Mouse (Mus musculus) heart, embryonic 12.5 days (tissue): ENCODE results near the gene Cemip. TPM values are rescaled to one million over a fixed set of nuclear protein-coding genes. Genes with fewer than 3 reads are reported as not detected.

Experiments used
- ATAC-seq: fragments of 200-750 bp; cut with Nextera tagmentation; 2 replicates; pipeline ENCODE4 v1.8.0; 2017; ENCODE audit warnings: moderate TSS enrichment, moderate library complexity; ENCODE audit not compliant: insufficient number of reproducible peaks, low FRiP score
- H3K27ac ChIP-seq: fragments of 300-500 bp; sonication (generic); 2 replicates; pipeline ENCODE4 v1.5.1; 2016; ENCODE audit warnings: mild to moderate bottlenecking, moderate library complexity; ENCODE audit not compliant: poor library complexity, severe bottlenecking
- H3K27me3 ChIP-seq: fragments of 300-500 bp; sonication (generic); replicated peaks from 2 replicates; pipeline ENCODE4 v1.6.1; 2016; ENCODE audit warnings: mild to moderate bottlenecking, moderate library complexity
- H3K36me3 ChIP-seq: fragments of 300-500 bp; sonication (generic); 2 replicates; pipeline ENCODE4 v1.6.1; 2016; ENCODE audit warnings: mild to moderate bottlenecking, moderate library complexity
- H3K4me1 ChIP-seq: fragments of 300-500 bp; sonication (generic); replicated peaks from 2 replicates; pipeline ENCODE4 v1.6.1; 2016; ENCODE audit warnings: mild to moderate bottlenecking
- H3K4me2 ChIP-seq: fragments of 300-500 bp; sonication (generic); 2 replicates; pipeline ENCODE4 v1.6.1; 2016; ENCODE audit warnings: mild to moderate bottlenecking, moderate library complexity
- H3K4me3 ChIP-seq: fragments of 300-500 bp; sonication (generic); 2 replicates; pipeline ENCODE4 v1.5.1; 2016; ENCODE audit warnings: mild to moderate bottlenecking
- H3K9ac ChIP-seq: fragments of 300-500 bp; sonication (generic); 2 replicates; pipeline ENCODE4 v1.6.1; 2016; ENCODE audit warnings: mild to moderate bottlenecking, moderate library complexity
- H3K9me3 ChIP-seq: fragments of 300-500 bp; sonication (generic); replicated peaks from 2 replicates; pipeline ENCODE4 v1.6.1; 2016; ENCODE audit warnings: mild to moderate bottlenecking, moderate library complexity
- WGBS: fragments of 180-500 bp; shearing (Covaris S2); methylation state at CpG from one replicate; pipeline ENCODE4 v1.1.7; 2016; 5-methylcytosine and 5-hydroxymethylcytosine counted together
- polyA plus RNA-seq: library from polyadenylated mRNA; unstranded; fragments of >200 nt; fragmentation: Nextera tagmentation; extraction: Ambion mirVana; gene quantifications from 2 replicates; pipeline ENCODE4 v1.2.1, GENCODE M21; 2016

Gene Cemip
- polyA plus RNA-seq, 1 experiment from 2014 or later: 1.0 TPM

DNA sequence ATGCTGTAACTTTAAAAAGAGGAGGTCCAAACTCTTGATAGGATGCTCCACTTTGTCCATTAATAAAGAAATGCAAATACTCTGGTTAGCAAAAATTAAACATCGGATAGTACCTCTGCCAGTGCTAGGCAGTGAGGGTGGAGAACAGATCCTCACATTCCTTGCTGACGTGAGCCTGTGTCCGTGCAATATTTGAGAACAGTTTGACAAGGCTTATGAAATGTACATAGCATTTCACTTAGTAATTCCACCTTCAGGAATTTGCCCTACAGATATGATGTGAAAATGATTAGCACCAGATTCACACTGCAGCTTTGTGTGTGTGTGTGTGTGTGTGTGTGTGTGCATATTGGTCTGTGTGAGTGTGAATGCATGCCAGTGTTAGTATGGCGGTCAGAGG, 4.5 kb upstream of the Cemip start:
- H3K36me3 ChIP-seq: no peaks in the 10 kb centered on the region
- H3K4me1 ChIP-seq: peaks cover 5% of the 10 kb centered on the region
- no peak overlapping the region for H3K4me3 ChIP-seq
- 60% methylated on average over 4 of the region's 4 CpGs for WGBS
- H3K27ac ChIP-seq: no peak overlapping the region
- no peak overlapping the region for H3K4me2 ChIP-seq
- no peak for ATAC-seq
- H3K9me3 ChIP-seq: no peaks in the 10 kb centered on the region
- H3K9ac ChIP-seq: no peak overlapping the region
- H3K27me3 ChIP-seq: peaks cover 23% of the 10 kb centered on the region

DNA sequence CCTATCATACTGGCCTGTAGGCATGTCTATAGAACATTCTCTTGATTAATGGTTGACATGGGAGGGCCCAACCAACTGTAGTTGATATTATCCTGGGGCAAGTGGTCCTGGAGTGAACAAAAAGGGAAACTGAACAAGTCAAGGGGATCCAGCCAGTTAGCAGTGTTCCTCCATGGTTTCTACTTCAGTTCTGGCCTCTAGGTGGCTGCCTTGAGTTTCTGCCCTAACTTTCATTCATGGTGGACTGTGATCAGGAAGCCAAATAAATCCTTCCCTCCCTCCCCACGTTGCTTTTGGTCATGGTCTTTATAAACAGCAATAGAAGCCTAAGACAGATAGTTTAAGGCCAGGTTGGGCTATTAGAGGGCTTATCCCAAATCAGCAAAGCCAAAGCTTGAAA, 3.5 kb upstream of the Cemip start:
- Histone ChIP-seq H3K27ac (no peak overlapping the region), H3K4me2 (no peak overlapping the region), H3K9me3 (no peaks in the 10 kb centered on the region), H3K9ac (no peak overlapping the region), H3K36me3 (no peaks in the 10 kb centered on the region), H3K4me3 (no peak overlapping the region), H3K27me3 (peaks cover 33% of the 10 kb centered on the region), H3K4me1 (peaks cover 12% of the 10 kb centered on the region)
- ATAC-seq: no peak
- WGBS: 16% methylated on average over 1 of the region's 1 CpGs

DNA sequence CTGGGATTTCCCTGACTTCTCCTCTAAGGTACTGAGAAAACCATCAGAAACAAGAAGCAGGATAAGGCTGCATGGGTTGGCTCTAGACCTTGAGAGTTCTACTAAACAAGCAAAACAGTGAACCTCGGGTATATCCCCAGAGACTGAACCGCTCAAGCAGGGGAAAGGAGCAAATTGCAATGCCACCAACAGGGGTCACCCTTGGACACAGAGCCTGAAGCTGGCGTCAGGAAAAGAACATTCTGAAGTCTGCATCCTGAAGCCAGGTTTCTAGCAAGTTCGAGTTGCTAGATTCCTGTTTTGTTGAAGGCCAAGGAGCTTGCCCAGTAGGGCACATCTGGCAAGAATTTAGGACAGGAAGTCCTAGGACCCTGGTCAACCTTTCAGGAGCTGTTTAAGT, 2.7 kb upstream of the Cemip start:
- ATAC-seq: no peak
- Histone ChIP-seq H3K27me3 (peaks cover 36% of the 10 kb centered on the region), H3K4me1 (peaks cover 12% of the 10 kb centered on the region), H3K4me3 (no peak overlapping the region), H3K9ac (no peak overlapping the region), H3K4me2 (no peak overlapping the region), H3K27ac (no peak overlapping the region), H3K9me3 (no peaks in the 10 kb centered on the region), H3K36me3 (no peaks in the 10 kb centered on the region)
- 14% methylated on average over 4 of the region's 4 CpGs for WGBS

DNA sequence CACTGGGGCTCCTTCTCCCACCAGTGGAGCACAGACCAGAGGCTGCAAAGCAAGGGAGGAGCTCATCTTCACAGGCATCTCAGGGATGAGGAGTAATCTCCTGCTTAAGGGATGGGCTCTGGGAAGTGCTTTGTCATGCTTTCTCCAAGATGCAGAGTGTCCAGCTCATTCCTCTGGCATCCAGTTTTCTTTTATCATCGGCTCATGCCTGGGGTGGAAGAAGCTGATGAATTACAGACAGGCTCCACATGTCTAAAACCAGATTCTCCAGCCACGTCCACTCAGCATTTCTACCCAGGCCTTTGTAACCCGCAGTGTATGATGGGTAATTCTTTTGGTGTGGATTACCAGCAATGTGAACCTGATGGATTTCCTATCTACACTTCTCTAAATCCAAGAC, 1.9 kb upstream of the Cemip start:
- WGBS: 52% methylated on average over 3 of the region's 3 CpGs
- no peak overlapping the region for H3K27ac ChIP-seq
- H3K9me3 ChIP-seq: no peaks in the 10 kb centered on the region
- H3K36me3 ChIP-seq: no peaks in the 10 kb centered on the region
- H3K9ac ChIP-seq: no peak overlapping the region
- no peak for ATAC-seq
- peaks cover 12% of the 10 kb centered on the region for H3K4me1 ChIP-seq
- H3K4me2 ChIP-seq: no peak overlapping the region
- no peak overlapping the region for H3K4me3 ChIP-seq
- H3K27me3 ChIP-seq: peaks cover 37% of the 10 kb centered on the region

DNA sequence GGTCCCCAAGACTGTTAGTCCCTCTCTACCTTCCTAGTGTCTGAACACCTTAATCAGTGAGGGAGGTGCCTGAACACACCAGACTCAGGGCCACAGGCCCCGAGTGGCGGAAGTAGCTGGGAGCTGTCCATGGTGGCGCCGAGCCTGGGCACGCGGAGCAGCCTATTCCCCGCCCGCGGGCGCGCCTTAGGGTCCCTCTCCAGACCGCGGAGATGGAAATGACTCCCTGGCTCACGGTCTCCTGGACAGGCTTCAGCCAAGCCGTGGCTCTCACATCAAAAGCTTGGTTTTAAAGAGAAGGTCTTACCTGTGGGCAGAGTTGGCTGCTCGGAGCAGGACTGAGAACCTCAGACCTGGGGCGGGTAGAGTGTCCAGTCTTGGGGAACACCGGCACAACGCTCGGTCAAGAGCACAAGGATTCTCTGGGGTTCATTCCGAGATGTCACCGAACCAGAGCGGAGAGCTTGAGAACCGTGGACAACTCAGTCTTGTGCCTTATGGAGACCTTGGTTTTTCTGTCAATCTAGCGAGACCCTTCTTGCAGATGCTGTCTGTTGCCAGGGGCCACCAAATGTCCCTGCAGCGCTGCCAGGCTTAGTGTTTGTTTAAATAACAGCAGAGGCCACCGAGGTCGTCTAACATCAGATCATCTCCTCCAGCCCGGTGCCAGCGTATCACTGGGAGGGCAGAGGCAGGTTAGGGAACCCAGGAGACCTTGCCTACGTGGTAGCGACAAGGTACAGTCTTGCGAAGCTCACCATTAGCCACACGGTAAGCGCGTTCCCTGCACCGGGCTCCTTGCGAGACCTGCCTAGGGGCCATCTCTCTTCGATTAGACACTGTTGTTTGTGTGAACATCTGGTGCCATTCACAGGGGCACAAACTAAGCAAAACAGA, 1.0 kb downstream of the Cemip start:
- Histone ChIP-seq H3K9ac (no peak overlapping the region), H3K4me3 (peak overlapping the region; percentile 42), H3K4me2 (peak overlapping the region; percentile 73), H3K27ac (no peak overlapping the region), H3K9me3 (no peaks in the 10 kb centered on the region), H3K36me3 (no peaks in the 10 kb centered on the region), H3K27me3 (peaks cover 37% of the 10 kb centered on the region), H3K4me1 (peaks cover 12% of the 10 kb centered on the region)
- ATAC-seq: peak; percentile 53; the same call in 1 of the 2 replicates
- 6% methylated on average over 39 of the region's 39 CpGs for WGBS

DNA sequence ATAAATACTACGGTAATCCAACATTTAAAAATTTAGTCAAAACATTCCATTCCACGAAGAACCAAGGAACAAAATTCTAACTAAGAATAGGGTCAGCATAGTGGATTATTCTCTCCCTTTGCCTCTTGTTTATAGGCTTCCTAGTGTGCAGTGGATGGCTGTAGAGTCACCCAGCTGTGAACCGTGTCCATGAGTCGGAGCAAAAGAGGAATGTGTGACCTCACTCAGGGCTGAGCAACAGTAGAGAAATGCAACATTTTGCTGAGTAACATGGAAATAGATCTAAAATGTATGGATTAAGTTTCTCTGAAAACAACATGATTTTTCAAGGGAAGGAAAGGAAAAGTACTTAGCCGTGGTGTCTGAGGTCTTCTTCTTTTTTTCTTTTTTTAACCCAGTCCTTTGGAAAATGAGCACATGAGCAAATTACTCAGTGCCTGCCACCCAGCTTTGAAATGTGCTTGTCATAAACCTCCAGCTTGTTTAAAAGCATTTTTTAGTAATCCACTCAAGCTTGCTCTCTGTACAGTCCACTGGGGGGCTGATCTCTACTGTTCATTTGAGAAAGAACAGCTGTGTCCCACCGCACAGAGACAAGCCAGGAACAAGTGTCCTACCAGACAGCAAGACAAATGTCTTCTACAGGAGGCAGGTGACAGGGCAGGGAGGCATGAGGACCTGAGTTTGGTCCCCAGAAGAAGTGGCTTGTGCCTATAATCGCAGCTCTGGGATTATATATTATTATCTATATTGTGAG, 8.9 kb downstream of the Cemip start:
- Histone ChIP-seq H3K9ac (no peak overlapping the region), H3K4me1 (no peaks in the 10 kb centered on the region), H3K36me3 (no peaks in the 10 kb centered on the region), H3K27ac (no peak overlapping the region), H3K27me3 (0 out of 2 replicates have a peak, but pooled peaks cover 3% of the 10 kb centered on the region), H3K4me2 (no peak overlapping the region), H3K4me3 (no peak overlapping the region), H3K9me3 (no peaks in the 10 kb centered on the region)
- 67% methylated on average over 7 of the region's 7 CpGs for WGBS
- ATAC-seq: no peak

DNA sequence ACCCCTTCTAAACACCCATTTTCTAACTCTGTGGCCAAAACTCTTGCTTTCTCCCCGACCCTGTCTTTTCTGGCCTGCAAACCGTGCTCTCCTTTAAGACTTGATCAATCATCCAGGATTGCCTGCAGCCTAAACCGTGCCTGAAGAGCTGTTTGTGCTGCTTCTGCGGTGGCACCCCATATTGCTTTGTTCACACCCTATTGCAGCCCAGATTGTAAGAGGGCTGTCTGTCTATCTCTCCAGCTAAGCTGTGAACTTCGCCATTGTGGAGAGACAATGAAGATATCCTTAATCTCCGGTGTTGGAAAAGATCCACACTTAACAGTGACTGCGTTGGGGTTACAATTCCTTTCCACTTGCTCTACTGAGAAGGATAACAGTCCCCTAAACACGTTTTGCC, 12.0 kb downstream of the Cemip start:
- H3K4me1 ChIP-seq: no peaks in the 10 kb centered on the region
- H3K4me3 ChIP-seq: no peak overlapping the region
- 0 out of 2 replicates have a peak, but pooled peaks cover 3% of the 10 kb centered on the region for H3K27me3 ChIP-seq
- no peak overlapping the region for H3K9ac ChIP-seq
- ATAC-seq: no peak
- 34% methylated on average over 8 of the region's 8 CpGs for WGBS
- no peaks in the 10 kb centered on the region for H3K36me3 ChIP-seq
- no peak overlapping the region for H3K27ac ChIP-seq
- no peak overlapping the region for H3K4me2 ChIP-seq
- no peaks in the 10 kb centered on the region for H3K9me3 ChIP-seq

DNA sequence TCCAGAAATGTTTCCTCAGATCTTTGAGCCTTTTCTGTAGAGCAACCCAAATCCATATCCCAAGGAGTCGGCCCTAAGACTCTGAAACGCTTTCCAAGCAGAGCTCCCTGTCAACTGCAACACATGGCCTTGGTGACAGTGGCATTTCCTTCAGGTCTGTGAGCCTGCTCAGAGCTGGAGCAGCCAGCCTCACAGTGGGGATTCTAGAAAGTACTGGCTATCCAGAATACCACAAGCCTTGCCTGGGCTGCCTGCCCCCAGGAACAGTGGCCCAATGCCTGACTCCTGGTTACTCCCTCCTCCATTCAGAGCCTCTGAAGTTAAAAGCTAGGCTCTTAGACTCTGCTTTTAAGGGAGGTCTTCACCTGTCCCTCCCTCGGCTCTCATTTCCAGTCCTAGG, 12.4 kb downstream of the Cemip start:
- Histone ChIP-seq H3K4me2 (no peak overlapping the region), H3K36me3 (no peaks in the 10 kb centered on the region)

DNA sequence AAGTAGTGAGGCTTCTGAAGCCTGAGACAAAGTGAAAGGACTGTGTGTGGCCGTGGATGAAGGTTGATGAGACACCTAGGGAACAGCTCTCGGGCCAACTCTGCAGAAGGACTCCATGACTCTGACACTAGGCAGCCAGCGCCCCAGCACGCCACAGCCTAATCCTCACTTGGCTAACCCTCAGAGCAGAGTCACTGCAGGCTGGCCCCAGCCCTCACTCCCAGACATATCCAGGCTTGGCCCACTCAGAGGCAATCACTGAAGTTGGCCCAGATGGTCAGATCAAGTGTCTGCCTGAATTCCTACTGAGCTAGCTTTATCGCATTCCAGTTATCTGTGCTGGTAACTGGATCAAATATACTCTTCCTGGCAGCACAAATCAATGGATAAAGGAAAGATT, 17.4 kb downstream of the Cemip start:
- H3K9me3 ChIP-seq: peaks cover 3% of the 10 kb centered on the region; the same call in 1 of the 2 replicates
- 0 out of 2 replicates have a peak, but pooled peaks cover 2% of the 10 kb centered on the region for H3K27me3 ChIP-seq
- no peak overlapping the region for H3K9ac ChIP-seq
- H3K4me2 ChIP-seq: no peak overlapping the region
- 75% methylated on average over 5 of the region's 5 CpGs for WGBS
- H3K4me1 ChIP-seq: no peaks in the 10 kb centered on the region
- H3K4me3 ChIP-seq: no peak overlapping the region
- H3K27ac ChIP-seq: no peak overlapping the region
- ATAC-seq: no peak
- H3K36me3 ChIP-seq: no peaks in the 10 kb centered on the region

More for the DNA sequence above, 12.4 kb downstream of the Cemip start:
- 59% methylated on average over 3 of the region's 3 CpGs for WGBS
- Histone ChIP-seq H3K9me3 (no peaks in the 10 kb centered on the region), H3K4me1 (no peaks in the 10 kb centered on the region), H3K9ac (no peak overlapping the region), H3K27ac (no peak overlapping the region), H3K27me3 (0 out of 2 replicates have a peak, but pooled peaks cover 3% of the 10 kb centered on the region), H3K4me3 (no peak overlapping the region)
- ATAC-seq: no peak

DNA sequence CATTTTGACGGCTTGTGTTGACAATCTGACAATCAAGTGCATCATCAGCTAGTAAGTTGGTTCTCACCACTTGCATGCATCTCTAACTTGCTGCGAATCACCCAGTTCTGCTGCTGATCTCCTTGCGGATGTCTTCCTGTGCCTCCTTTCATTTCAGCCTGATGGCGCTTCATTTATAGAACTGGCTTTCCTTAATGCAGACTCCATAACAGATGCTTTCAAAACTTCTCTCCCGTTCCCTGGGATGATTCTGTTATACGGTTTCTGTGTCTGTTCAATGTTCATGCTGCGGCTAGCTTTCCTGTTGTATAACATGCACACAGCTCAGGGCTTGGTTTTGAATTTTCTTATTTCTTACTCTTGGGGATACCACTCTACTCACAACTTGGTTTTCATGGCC, 26.5 kb downstream of the Cemip start:
- ATAC-seq: no peak
- no peaks in the 10 kb centered on the region for H3K4me1 ChIP-seq
- H3K4me2 ChIP-seq: no peak overlapping the region
- 86% methylated on average over 7 of the region's 7 CpGs for WGBS
- H3K36me3 ChIP-seq: no peaks in the 10 kb centered on the region
- no peaks in the 10 kb centered on the region for H3K27me3 ChIP-seq
- H3K9me3 ChIP-seq: no peaks in the 10 kb centered on the region
- no peak overlapping the region for H3K4me3 ChIP-seq
- H3K9ac ChIP-seq: no peak overlapping the region
- H3K27ac ChIP-seq: no peak overlapping the region

DNA sequence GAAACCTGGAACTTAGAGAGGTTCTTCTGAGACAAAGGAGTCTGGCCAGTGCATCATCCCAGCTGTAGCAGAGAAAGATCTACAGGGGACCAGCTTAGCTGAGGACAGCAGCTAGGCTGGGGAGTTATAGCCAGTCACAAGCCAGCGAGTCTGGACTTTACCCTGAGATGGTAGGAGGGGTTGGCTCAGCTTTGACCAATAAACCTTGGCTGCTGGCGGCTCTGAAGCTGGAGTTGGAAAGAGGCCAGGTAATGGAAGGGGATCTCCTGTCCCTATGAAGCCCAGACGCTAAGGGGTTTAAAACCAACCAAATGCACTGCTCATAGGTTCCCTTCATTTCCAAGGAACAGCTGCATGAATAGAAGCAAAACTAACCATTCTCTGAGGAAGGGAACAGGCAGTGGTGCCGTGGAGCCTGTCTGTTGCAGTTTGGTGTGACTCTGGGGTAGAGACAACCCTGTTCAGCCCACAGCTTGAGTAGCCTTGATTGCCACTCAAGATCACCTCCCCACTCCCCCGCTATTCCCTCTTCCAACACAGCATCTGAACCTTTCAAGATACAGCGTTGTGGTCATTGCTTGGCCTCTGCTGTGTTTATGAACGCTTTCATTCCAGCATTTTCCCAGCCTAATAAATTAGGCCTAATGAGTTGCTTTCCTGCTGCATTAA, 30.2 kb downstream of the Cemip start:
- no peaks in the 10 kb centered on the region for H3K27me3 ChIP-seq
- H3K4me3 ChIP-seq: no peak overlapping the region
- 71% methylated on average over 7 of the region's 7 CpGs for WGBS
- no peaks in the 10 kb centered on the region for H3K36me3 ChIP-seq
- no peak for ATAC-seq
- no peak overlapping the region for H3K4me2 ChIP-seq
- no peak overlapping the region for H3K9ac ChIP-seq
- no peaks in the 10 kb centered on the region for H3K4me1 ChIP-seq
- H3K27ac ChIP-seq: no peak overlapping the region
- no peaks in the 10 kb centered on the region for H3K9me3 ChIP-seq
